Mouse (Mus musculus) WW6 (cell line): ENCODE data around the gene Nfat5.

Experiments used
- DNase-seq: peaks from one replicate; pipeline ENCODE4 v3.0.0-alpha.2; 2013; ENCODE audit warnings: low read depth, low spot score

Nfat5 gene

DNA sequence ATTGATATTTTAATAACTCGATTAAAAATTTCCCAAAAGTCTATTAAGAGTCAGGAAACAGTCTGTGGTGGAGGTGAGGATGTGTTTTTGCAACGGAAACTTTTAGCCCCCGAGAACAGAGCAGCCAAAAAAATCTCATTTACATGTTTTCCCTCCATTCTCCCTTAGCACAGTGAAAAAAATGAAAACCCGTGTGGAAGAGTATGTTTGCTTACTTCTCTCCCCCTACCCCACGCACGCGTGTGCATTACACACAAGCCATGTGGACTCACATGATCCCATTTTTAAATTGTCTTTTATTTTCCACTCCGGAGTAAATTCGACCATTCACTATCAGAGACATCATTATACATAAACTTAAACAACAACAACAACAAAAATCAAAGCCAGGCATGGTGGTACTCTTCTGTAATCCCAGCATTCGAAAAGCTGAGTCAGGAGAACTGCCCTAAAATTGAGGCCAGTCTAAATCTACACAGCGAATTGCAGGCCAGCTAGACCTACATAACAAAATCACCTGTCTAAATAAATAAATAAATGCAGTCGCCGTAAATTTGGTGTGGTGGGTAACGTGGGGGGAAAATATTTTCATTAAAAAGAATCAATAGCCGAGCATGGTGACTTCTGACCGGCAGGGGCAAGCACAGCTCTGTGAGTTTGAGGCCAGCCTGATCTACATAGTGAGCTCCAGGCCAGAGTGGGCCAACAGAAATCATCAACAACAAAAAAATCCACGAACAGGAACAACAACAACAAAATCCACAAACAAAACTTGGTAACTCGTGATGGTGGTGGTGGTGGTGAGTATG, 947 bp upstream of the Nfat5 start:
- DNase-seq, result no peak

DNA sequence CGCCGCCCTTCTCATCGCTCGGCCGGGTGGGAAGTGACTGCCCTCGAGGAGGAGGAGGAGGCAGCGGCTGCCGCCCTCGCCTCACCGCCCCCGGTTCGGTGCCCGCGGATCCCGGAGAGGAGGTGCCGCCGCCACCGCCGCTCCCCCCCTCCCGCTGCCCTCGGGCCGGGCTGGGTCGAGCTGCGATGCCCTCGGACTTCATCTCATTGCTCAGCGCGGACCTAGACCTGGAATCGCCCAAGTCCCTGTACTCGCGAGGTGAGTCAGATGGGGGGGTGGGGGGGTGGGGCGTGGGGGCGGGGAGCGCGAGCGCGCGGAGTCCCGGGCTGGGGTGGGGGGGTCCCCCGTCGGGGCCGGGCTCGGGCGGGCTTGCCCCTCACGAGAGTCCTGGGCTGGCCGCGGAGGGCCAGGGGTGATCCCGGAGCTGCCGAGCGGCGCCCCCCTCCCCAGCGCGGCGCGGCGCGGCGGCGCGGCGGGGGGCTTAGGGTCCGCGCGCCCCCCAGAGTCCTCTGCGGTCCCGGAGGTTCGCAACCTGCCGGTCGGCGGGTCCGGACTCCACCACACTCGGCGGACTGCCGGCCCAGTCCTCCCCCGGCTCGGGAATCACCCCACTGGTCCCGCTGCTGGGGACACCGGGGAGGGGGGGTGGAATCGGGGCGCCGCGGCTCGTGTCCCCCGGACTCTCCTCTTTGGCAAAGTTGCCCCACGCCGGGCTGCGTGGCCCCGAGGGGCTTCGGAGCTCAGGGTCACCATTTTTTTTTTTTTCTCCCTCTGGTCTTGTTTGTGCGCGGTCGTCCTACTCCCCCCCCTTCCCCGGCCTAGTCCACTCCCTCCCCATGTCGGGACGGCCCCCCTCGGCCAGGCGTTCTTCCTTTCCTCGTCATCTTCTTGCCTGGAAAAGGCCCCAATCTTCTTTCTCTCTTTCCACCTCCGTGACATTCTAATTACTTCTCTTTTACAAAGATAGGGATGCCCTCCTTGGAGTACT, 665 bp downstream of the Nfat5 start:
- DNase-seq, result no peak

DNA sequence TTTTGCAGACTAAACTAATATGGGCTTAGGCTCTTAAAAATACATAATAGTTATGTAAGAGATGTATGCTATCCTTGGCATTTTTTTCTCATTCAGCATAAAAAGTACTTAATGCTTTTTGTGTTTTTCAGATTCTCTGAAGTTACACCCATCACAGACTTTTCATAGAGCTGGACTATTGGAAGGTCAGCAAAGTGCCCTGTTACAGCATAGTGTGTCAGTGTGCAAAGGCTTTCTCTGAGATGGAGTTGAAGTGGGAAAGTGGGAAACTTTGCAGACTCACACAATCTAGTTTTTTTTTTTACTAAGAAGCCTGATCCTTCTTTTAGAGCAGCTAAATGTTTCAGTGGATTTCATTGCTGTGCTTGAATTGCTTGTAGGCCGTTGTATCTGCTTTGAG, 2.2 kb downstream of the Nfat5 start:
- no peak for DNase-seq

DNA sequence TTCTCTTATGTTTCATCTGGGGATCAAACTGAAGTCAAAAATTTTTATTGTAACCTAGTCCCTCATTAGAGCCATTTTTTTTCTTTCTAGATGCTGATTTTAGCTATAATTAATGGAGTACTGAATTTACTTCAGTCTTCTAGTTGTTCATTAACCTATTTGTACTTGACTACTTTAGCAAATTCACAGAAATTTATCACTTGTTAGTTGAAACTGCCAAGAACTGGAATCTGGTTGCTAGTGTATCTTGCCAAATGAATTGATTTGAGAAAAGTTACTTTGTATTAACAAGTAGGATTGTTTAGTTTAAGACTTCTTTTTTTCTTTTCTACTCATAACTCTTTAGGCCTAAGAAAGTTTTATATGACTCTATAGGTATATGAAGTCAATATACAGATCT, 18.6 kb downstream of the Nfat5 start:
- DNase-seq, result no peak

DNA sequence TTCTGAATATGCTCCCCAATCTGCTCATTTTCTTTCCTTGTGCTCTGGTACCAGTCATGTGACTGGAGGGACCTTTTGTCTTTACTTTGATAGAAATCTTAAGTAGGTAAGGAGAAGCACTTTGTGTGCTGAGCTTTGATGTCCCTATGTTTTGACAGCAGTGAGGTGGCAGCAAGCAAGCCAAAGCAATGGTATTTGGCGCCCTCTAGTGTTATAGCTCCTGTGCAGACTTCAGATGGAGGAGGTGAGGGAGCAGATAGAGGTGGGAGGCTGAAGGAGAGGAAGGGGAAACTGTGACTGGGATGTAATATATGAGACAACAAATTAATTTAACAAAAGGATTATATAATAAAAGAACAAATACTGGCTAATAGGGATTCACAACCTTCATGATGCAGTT, 30.9 kb downstream of the Nfat5 start:
- DNase-seq, result peak; percentile 62

DNA sequence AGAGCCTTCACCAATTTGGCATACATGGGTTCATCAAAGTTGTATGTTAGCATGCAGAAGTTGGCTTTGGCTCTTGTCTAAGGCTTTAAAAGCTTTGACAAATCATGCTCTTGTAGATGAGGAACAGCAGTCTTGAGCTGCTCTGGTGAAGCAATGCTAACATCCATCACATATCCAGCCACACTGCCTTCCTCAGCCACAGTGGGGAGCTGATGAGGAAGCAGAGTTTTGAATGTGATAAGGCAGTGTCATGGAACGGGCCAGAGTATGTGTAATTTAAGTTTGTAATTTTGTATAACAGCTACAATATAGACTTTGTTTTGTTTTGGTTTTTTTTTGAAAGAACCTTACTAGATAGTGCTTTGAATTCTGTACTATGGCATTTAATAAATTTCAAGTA, 36.3 kb downstream of the Nfat5 start:
- DNase-seq, result no peak

DNA sequence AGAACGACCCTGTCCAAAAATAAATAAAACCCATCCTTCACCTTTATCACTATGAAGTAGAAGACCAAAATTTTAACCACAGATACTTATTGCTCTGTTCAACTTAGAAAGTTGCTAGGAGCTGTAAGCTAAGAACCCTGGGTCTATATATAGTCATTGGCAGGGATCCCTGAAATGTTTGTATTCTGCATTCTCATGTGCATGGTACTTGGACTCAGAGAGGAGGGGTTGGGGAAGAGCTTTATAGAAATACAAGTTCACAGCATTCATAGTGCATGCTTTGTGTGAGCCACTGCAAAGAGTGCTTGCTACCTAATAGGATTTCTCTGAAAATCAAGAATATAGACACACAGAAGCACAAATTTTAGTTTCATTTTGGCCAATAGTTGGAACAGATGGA, 43.2 kb downstream of the Nfat5 start:
- DNase-seq, result no peak

DNA sequence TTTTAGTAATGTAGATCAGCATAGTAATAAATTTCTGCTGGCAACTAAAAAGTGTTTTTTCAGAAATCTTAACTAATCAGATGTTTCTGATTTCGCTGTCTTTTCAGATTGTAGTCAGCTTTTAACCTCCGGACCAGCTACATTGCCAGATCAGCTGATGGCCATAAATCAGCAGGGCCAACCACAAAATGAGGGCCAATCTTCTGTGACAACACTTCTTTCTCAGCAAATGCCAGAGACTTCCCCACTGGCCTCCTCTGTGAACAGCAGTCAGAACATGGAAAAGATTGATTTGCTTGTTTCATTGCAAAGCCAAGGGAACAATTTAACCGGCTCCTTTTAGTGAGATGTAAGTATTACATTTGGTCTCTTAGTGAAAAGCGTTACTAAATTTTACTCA, 77.0 kb downstream of the Nfat5 start:
- no peak for DNase-seq

DNA sequence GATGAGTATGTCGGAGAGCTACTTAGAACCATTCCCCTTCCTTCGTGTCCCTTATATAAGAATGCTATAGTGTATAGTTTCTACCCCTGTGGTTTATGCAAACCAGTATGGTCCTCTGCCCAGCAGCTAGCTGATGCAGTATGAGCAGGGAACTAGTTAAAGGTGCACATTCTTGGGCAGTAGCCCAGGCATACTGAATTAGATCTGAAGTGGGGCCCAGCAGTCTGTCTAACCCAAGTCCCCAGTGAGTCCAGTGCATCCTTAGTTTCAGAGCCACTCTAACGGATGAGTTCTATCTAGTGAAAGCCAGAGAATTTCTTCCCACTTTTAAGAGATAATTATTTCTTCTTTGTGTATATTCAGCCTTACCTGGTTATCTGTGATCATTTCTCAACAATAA, 84.1 kb downstream of the Nfat5 start:
- no peak for DNase-seq

DNA sequence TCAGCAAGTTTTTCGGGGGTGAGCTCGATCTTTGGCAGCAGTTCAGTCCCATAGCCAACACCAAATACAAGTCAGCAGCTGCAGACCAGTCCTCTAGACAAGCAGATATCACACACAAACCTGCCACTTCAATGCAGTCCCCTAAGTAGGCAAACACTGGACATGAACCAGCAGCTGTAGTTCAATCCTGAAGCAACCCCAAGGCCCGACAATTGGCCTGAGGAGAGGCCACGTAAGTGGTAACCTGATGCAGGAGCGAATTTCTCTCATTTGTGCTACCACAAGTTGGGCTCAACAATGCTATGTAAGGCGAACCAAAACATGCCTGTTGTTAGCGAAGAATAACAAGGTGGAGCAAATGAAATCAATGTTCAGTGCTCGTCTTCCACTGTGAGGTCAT, 87.5 kb downstream of the Nfat5 start:
- no peak for DNase-seq

DNA sequence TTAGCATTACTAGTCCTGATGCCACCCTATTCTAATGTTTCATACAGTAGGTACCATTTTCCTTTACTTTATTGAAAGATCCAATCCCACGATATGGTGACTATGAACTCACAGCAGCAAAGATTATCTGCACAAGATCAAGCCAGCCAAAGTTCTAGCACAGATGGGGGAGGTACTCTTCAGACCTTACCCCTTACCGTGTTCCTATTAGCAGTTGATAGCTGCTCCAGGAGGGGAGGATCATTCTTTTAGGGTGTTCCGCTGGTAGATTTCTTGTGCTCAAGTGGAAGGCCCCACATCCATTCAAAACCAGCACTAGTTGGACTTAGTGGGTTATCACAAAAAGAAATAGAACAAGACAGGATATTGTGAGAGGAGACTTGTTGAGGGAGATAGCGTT, 88.4 kb downstream of the Nfat5 start:
- no peak for DNase-seq

DNA sequence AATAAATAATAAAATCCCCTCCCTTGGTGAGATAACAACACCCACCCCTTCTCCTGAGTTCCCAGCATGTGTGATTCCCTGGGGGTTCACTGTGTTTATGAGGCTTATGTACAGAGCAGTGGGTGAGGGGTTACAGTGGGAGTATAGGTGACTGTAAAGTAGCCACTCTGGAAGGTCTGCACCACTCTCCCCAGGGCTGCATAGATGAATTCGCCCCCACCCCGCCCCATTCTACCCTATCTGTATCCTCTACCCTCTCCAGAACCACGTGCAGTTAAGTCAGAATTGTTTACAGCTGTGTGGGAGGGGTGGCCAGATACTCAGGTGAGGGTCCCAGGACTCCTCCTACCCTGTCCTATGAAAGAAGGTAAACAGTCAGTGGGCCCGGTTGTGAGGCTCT, 89.6 kb downstream of the Nfat5 start:
- no peak for DNase-seq

DNA sequence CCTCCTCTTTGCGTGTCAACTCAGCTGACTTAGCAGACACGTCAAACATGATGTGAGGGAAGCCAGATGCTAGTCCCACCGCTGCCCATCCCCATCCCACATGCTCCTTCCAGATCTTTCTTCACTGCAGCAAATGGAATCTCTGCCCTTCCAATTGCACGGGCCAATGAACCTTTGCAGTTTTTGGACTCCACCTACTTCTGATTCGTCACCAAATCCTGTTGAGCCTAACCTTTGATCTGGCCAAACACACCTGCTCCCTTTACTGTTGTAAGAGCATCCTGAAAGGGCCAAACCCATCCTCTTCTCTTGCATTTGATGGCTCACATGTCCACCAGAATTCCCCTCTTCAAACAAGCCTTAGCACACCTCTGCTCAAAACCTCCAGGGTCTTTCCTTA, 91.4 kb downstream of the Nfat5 start:
- no peak for DNase-seq

DNA sequence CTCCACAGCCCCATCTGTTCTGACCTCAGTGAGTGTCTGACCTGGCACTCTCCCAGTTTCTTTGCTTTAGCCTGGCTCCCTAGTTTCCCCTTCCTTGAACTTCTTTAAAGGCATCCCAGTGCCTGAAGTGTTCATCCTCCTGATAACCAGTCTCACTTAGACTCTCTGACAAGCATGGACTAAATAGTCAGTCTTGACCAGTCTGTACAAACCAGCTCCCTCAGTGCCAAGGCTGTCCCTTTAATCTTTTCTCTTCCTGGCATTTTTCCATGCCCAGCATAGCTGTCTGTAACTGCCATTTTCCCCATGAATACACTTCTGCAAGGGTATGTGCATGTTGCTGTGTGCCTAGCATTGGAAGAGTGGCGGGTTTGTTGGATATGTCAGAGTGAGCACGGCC, 91.8 kb downstream of the Nfat5 start:
- DNase-seq, result no peak

DNA sequence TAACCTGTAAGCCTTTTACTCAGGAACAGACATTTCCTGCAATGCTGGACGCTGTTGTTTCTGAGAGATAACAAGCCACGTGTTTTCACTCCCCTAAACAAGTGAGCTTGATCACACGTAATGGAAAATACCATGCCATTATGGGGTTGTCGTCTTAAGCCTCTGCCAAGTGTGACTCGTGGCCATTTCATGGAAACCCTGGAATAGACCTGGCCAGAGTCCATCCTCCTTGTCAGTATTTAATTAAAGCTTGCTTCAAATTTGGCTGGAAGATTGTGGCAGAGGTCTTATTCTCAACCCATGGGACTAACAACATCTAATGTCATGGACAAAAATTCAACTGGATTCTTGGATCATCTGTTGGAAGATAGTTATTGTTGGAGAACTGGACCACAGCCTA, 92.9 kb downstream of the Nfat5 start:
- no peak for DNase-seq

DNA sequence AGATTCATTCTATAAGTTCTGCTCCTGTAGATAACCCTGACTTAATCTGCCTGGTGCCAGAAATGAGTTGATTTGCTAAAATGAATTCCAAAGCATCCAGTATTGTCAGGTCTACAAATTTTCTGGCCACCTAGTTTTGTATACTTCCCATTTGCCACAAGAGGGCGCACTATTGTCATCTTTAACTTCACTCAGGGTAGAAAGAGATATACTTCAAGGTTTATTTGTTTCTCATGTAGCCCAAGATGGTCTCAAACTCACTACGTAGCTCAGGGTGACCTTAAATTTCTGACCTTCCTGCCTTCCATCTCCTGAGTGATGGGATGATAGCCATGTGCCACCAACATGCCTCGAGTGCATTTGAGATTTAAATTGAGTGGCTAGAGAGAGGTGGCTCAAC, 93.4 kb downstream of the Nfat5 start:
- DNase-seq, result no peak

DNA sequence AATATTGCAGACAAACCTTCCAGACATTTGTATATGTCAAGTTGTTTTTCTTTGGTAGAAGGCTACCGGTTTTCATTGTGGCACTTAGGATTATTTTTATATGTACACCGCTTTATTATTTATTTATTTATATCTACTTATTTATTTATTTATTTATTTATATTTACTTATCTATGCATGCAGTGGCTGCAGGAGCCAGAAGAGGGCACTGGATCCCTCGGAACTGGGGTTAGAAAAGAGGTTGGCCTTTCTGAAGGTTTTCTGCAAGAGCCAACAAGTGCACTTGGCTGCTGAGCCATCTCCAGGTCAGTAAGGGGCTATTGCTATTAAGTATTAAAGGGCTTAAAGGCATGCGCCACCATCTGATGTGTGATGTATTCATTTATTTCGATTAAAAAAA, 94.6 kb downstream of the Nfat5 start:
- no peak for DNase-seq

DNA sequence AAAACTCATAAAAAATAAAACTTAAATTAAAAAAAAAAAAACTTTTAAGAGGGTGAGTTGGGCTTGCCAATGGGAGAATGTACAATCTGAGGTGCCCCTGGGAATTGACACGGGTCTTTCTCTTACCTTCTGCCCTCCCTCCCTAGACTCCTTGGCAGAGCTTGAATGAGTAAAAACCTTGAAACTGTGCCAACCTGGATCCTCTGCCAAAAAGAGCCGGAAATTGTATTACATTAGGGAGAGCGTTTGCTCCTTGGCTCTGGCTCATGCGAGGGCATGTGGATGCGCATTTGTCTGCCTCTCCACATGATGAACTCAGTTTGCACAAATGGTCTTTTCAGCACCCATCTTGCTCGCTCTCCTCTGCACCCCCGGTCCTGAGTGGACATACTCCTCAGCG, 96.3 kb downstream of the Nfat5 start:
- no peak for DNase-seq

DNA sequence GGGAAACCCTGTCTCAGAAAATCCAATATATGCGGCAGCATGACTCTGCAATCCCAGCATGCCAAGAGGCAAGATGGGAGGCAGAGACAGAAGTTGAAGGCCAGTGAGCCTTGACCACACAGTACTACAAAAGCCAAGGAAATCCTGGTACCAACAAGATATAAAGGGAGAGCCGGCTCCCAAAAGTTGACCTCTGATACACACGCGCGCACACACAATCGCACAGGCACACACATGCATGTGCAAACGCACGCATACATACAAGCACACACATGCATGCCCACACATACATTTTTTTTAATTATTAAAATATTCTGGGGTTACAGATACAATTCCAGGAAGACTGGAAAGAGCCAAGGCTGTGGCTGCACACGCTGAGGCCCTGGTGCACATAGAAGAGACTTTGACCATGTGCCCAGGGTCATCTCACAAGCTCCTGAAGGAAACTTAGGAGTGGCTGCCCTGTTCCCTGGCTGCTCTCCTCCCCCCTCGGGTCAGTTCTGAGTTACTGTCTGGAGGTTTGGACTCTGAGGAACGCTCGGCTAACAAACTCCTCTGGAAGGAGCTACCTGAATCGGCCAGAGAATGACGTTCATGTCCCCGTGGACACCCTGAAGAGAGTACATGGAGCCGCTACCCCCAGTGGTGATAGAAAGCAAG, 97.3 kb downstream of the Nfat5 start:
- DNase-seq, result no peak

DNA sequence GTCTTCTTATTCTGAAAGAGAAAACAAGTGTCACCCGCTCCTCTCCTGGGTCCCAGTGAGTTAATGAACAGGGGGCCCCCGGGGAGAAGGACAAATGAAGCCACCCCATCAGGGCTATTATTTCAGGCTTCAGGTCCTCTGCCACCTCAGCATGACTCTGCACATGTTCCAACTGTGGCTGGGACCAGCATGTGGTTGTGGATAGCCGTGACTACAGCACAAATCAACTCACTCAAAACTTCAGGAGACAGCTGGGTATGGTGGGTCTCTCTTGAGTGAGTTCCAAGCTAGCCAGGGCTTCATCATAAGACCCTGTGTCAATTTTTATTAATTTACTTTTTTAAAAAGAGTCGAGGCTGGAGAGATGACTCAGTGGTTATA, 97.9 kb downstream of the Nfat5 start:
- no peak for DNase-seq

DNA sequence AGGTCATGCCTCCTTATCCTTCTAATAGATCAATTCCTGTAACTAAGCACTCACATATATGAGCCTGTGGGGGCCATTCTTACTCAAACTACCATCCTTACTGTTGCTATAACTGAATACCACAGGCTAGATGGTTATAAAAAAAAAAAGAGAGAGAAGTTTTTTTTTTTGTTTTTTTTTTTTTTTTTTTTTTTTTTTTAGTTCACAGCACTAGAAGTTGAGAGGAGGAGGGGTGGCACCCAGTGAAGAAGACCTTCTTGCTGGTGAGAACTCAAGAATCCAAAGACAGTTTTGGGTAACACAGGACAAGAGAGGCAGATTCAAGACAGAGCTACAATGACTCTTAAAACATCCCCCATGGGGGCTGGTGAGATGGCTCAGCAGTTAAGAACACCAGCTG, 102.1 kb downstream of the Nfat5 start:
- DNase-seq, result no peak

DNA sequence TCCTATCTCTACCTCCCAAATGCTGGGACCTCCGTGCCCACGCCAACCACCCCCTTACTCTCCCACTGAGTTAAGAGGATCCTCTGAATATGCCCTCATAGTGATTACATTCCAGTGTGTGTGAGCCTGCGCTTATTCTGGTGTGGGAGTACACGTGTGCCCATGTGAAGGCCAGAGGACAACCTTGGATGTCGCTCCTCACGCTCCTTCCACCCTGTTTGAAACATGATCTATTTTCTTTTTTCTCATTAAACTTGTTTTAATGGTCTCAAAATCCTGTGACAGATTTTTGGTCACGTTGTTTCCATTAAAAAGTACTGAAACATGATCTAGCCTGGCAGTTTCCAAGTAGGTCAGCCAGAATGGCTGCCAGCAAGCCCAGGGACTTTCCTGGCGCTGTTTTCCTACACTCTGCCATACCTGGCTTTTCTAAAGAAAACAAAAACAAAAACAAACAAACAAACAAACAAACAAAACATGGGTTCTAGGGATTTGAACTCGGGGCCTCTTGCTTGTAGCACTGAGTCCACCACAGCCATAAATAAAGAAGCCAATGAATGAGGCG, 102.9 kb downstream of the Nfat5 start:
- DNase-seq, result no peak
